Mouse (Mus musculus) left cerebral cortex, adult 18-20 months (tissue): ENCODE measurements at regions not wholly inside any gene's neighbourhood (a gene's known extent, or its start where the extent isn't known, plus 50 kb on each side); places are given as distances from the start of the nearest gene placed in this dataset.

Experiments used
- DNase-seq, 2 experiments: peaks; one replicate each; pipeline ENCODE4 v3.0.0; 2021 to 2022; ENCODE audit warnings: low spot score in 2 of 2, mixed read lengths in 1 of 2

- no peak for DNase-seq
These were observed 53.1 kb upstream of the Trim52 start for GRCm38 (mm10) chr14:106052585-106053551.
